Mouse (Mus musculus): Measurements from ENCODE around the gene Gm44. TPM values are rescaled to one million over a fixed set of nuclear protein-coding genes. Genes with fewer than 3 reads are reported as not detected.
"Not testable (repeated sequence)": the region's sequence is repeated elsewhere in the genome, so short reads cannot be mapped to it uniquely, and the experiment has no call there.

Gm44 gene
- not detected in 2 replicates for polyA plus RNA-seq (2014; fragmentation: Nextera tagmentation; extraction: Ambion mirVana)

DNA sequence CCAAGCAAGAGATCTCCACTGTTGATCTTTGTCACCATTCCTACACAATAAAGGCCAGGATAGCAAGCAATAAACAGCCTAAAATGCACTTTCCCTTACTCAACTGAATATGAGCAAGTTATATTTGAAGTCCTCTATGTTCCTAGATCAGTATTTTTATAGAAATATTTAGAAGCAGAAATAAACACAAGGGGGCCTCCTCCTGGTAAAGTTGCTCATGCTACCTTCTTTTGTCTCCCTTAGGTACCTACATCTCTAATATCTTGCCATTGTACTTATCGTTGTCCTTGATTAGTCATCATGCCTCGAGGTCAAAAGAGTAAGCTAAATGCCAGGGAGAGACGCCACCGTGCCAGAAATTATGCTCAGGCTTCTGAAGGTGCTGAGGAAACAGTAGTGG lies at the start of gene Gm44:
Gene Gm44, plus strand, starts transcription at position 301 of the 400 bp plus-strand sequence.
- no peak for ATAC-seq (ENCODE audit: insufficient number of reproducible peaks, insufficient read depth, low FRiP score, low read depth)
- Histone ChIP-seq H3K4me1 (ENCODE audit: control insufficient read depth in 2 of 2, insufficient read depth in 2 of 2, low read length in 2 of 2) (no peaks in the 10 kb centered on the region), H3K9ac (ENCODE audit: low read length) (no peak within 1 kb of the TSS), H3K4me3 (ENCODE audit: control insufficient read depth in 1 of 2, insufficient read depth in 1 of 2, low read depth in 1 of 2, low read length in 2 of 2) (no peak within 1 kb of the TSS), H3K9me3 (ENCODE audit: control insufficient read depth, low read length) (no peaks in the 10 kb centered on the region), H3K27ac (replicated peaks in 1 of 2; ENCODE audit: control insufficient read depth in 1 of 2, insufficient read depth in 1 of 2, low read depth in 2 of 2, low read length in 2 of 2) (no peak within 1 kb of the TSS), H3K27me3 (ENCODE audit: control insufficient read depth, insufficient read depth, low read length) (no peaks in the 10 kb centered on the region), H3K4me2 (ENCODE audit: low read length) (no peak within 1 kb of the TSS), H3K36me3 (ENCODE audit: control insufficient read depth, insufficient read depth, low read length) (no peaks in the 10 kb centered on the region)
- whole genome bisulfite sequencing = 72% methylated on average over 4 of the region's 4 CpGs

DNA sequence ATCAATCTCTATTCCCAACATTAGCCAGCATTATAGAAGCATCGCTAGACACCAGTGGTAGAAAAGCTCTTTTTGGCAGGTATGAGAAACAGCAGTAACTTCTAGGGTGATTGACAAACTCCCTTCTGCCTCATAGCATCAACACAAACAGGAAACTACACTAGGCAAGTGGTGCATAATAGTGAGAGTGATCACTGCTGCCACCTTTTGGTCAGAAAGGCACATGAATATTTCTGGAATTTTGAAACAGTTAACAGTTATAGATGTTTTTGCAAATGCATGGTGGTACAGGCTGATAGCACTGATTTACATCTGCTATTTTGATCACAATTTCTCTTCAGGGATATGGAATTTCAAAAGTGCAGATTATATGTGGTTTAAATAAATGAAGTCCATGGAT lies 36.0 kb downstream of the Gm44 start:
- WGBS = 55% methylated on average over 1 of the region's 1 CpGs
- no peaks in the 10 kb centered on the region for H3K9me3 ChIP-seq (ENCODE audit: control insufficient read depth, low read length)
- H3K4me3 ChIP-seq (ENCODE audit: control insufficient read depth in 1 of 2, insufficient read depth in 1 of 2, low read depth in 1 of 2, low read length in 2 of 2) = no peak overlapping the region
- H3K4me2 ChIP-seq (ENCODE audit: low read length) = no peak overlapping the region
- no peaks in the 10 kb centered on the region for H3K4me1 ChIP-seq (ENCODE audit: control insufficient read depth in 2 of 2, insufficient read depth in 2 of 2, low read length in 2 of 2)
- no peaks in the 10 kb centered on the region for H3K36me3 ChIP-seq (ENCODE audit: control insufficient read depth, insufficient read depth, low read length)
- no peak overlapping the region for H3K9ac ChIP-seq (ENCODE audit: low read length)
- ATAC-seq (ENCODE audit: insufficient number of reproducible peaks, insufficient read depth, low FRiP score, low read depth) = no peak
- no peaks in the 10 kb centered on the region for H3K27me3 ChIP-seq (ENCODE audit: control insufficient read depth, insufficient read depth, low read length)
- no peak overlapping the region for H3K27ac ChIP-seq (replicated peaks in 1 of 2; ENCODE audit: control insufficient read depth in 1 of 2, insufficient read depth in 1 of 2, low read depth in 2 of 2, low read length in 2 of 2)

DNA sequence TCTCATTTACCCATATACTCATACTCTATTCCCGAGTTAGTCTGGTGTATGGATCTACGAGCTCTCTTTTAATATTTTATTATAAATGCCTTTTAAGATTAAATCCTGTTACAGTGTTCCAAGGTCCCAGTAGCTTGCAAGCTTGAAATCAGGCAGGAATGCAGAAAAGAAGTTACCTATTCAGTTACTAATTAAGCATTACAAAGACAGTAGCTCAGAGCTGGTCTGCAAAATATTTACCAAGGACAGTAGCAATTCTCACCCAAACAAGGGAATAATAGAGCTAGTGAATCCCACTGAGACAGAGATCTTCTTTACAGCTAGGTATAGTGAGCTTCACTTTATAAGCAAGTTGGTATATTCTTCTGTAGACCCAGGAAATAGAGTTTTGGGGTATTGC lies 46.3 kb downstream of the Gm44 start:
- H3K4me3 ChIP-seq (ENCODE audit: control insufficient read depth in 1 of 2, insufficient read depth in 1 of 2, low read depth in 1 of 2, low read length in 2 of 2); H3K9ac ChIP-seq (ENCODE audit: low read length); H3K27me3 ChIP-seq (ENCODE audit: control insufficient read depth, insufficient read depth, low read length); ATAC-seq (ENCODE audit: insufficient number of reproducible peaks, insufficient read depth, low FRiP score, low read depth); H3K4me2 ChIP-seq (ENCODE audit: low read length); H3K27ac ChIP-seq (replicated peaks in 1 of 2; ENCODE audit: control insufficient read depth in 1 of 2, insufficient read depth in 1 of 2, low read depth in 2 of 2, low read length in 2 of 2); H3K4me1 ChIP-seq (ENCODE audit: control insufficient read depth in 2 of 2, insufficient read depth in 2 of 2, low read length in 2 of 2); H3K9me3 ChIP-seq (ENCODE audit: control insufficient read depth, low read length); H3K36me3 ChIP-seq (ENCODE audit: control insufficient read depth, insufficient read depth, low read length): not testable (repeated sequence)
- WGBS = 50% methylated on average over 2 of the region's 2 CpGs
